Mouse (Mus musculus) thymus, postnatal 25 days (tissue): ENCODE measurements around the gene Adcy10.

Source experiments
- DNase-seq: peaks from one replicate; pipeline ENCODE4 v3.0.0; 2022

The Adcy10 gene

GRCm38 (mm10) chr1:165484688-165485233 lies at the start of gene Adcy10:
Gene Adcy10 (plus strand): TSS chr1:165485183.
- no peak for DNase-seq

- DNase-seq = no peak
These were observed 46.5 kb upstream of the Adcy10 start for GRCm38 (mm10) chr1:165438289-165439021.

GRCm38 (mm10) chr1:165440788-165441187 lies 44.2 kb upstream of the Adcy10 start:
- no peak for DNase-seq

- DNase-seq = no peak
These were observed 43.8 kb upstream of the Adcy10 start for GRCm38 (mm10) chr1:165441201-165441600.

- no peak for DNase-seq
These were observed 43.3 kb upstream of the Adcy10 start for GRCm38 (mm10) chr1:165441719-165442118.

GRCm38 (mm10) chr1:165459041-165459502 lies 25.9 kb upstream of the Adcy10 start:
- DNase-seq = no peak

- DNase-seq = peak; percentile 65
These were observed 25.3 kb upstream of the Adcy10 start for GRCm38 (mm10) chr1:165459503-165460181.

GRCm38 (mm10) chr1:165460360-165460800 lies 24.6 kb upstream of the Adcy10 start, which contains the start of the genes Dcaf6 and Mpc2:
Gene Dcaf6 (minus strand): TSS chr1:165460475.
Gene Mpc2 (plus strand): TSS chr1:165460637.
- peak; percentile 100 for DNase-seq

- DNase-seq = peak; percentile 100
These were observed 24.1 kb upstream of the Adcy10 start for GRCm38 (mm10) chr1:165460801-165461377.

GRCm38 (mm10) chr1:165461681-165462080 lies 23.3 kb upstream of the Adcy10 start:
- DNase-seq = no peak

GRCm38 (mm10) chr1:165462861-165463260 lies 22.1 kb upstream of the Adcy10 start:
- no peak for DNase-seq

- DNase-seq = no peak
These were observed 20.4 kb upstream of the Adcy10 start for GRCm38 (mm10) chr1:165464574-165464973.

GRCm38 (mm10) chr1:165468971-165469370 lies 16.0 kb upstream of the Adcy10 start:
- DNase-seq = no peak

GRCm38 (mm10) chr1:165469717-165470116 lies 15.3 kb upstream of the Adcy10 start:
- DNase-seq = no peak

GRCm38 (mm10) chr1:165471490-165471889 lies 13.5 kb upstream of the Adcy10 start:
- no peak for DNase-seq

GRCm38 (mm10) chr1:165486108-165486507 lies 1.1 kb downstream of the Adcy10 start:
- DNase-seq = no peak

- DNase-seq = no peak
These were observed 4.2 kb downstream of the Adcy10 start for GRCm38 (mm10) chr1:165489197-165489596.

GRCm38 (mm10) chr1:165498856-165499255 lies 13.9 kb downstream of the Adcy10 start:
- no peak for DNase-seq

- DNase-seq = peak; percentile 12
These were observed 18.5 kb downstream of the Adcy10 start for GRCm38 (mm10) chr1:165503307-165504024.

GRCm38 (mm10) chr1:165506303-165506702 lies 21.3 kb downstream of the Adcy10 start:
- DNase-seq = no peak

- DNase-seq = no peak
These were observed 25.2 kb downstream of the Adcy10 start for GRCm38 (mm10) chr1:165510161-165510560.

- no peak for DNase-seq
These were observed 35.7 kb downstream of the Adcy10 start for GRCm38 (mm10) chr1:165520716-165521115.
